Mouse (Mus musculus): ENCODE measurements at regions not wholly inside any gene's neighbourhood (a gene's known extent, or its start where the extent isn't known, plus 50 kb on each side); places are given as distances from the start of the nearest gene placed in this dataset.

DNA sequence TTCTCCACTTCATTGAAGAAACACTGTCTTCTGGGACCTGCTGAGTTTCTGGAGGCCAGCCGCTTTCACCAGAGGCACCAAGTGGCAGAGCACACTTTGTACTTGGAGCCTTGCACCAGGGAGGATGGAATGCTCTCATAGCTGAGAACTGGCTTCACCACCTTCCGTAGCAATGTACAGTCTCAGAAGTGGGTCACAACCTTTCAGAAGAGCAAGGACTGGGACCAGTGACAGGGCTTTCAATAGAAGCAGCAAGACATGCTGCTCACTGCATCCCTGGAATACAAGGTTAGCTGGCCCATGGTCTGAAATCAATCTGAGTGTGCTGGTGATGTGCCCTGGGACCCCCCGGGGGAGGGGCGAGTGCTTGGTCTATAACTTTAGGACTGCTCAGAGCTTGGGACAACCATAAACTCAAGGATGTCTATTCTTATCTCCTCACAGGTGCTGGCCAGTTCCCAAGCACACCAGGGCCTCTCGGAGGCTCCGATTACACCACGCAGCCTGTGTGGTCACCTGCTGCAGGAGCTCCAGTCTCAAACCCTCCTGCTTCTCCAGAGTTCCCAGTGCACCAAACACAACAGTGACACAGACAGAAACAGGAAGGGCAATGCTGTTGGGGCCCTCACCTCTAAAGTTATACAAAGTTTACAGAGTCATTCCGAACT lies 114.4 kb upstream of the Tmem45b start:
- no peak for DNase-seq

GRCm38 (mm10) chr9:31577066-31577465 lies 112.8 kb upstream of the Tmem45b start:
- no peak for DNase-seq

DNA sequence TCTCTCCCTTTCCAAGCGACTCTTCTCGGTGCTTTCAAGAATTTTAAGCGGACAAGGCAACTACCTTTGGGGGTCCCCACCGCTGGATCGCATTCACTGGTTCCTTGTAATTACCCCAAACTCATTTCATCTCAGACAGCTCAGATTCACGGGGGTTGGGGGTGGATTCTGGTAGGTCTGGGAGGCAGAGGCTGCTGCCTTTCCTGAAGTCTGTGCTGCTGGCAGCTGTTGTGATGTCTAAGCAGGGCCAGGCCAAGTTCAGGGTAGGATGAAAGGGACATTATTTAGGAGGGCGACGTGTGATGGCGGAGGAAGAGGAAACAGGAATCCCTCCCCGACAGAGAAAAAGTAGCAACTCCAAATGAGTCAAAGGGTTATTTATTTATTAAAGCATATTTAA lies 102.8 kb upstream of the Tmem45b start:
- no peak for DNase-seq

DNA sequence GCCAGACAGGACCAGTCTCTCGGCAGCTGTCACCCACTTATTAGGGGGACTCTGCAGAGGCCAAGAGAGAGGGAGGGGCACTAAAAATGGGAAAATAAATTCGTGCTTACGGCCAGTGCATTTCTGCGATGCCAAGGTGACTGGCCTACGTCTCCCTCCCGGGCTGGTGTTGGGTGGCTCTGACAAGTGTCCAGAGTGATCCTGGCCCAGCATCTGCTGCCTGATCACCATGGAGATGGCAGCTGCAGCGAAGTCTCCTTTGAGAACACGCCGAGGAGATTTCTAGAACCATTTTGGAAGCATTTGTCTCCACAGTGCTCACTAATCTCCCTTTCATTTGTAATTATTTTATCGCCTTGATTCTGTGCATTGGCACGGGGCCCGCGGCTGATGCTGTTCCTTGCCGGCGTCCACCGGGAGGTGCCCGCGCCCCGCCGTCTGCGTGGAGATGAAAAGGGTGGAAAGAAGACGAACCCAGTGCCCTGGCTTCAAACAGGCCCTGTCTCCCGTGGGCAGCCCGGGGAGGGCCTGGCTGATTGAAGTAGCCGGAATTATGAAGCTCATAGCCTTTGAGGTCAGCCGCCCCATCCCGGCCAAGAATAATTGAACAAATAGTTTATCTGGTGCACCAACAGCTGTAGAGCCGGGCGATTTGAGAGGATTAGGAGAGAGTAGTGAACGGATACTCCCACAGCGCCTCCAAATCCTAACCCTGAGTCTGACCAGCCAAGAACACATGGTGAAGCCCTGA lies 102.2 kb upstream of the Tmem45b start:
- peak; percentile 13 for DNase-seq

- no peak for DNase-seq
Observed at GRCm38 (mm10) chr9:31564996-31565773, 100.9 kb upstream of the Tmem45b start.

DNA sequence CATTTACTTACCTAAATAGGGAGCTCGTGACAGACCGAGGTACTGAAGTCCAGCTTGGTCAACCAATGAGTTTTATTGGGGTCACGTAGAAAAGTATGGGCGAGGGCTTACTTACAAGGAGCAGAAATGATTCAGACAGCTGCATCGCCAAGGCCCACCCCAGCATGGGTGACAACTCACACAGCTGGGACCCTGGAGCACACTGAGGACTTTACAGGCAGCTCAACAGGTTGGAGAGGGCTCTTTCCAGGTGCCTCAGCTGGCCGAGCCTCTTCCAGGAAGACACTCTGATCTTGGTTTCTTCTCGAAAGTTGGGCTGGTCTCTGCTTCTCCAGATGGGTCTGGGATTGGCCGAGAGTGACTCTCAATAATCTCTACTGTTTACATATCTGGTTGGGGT lies 99.3 kb upstream of the Tmem45b start:
- DNase-seq: no peak

DNA sequence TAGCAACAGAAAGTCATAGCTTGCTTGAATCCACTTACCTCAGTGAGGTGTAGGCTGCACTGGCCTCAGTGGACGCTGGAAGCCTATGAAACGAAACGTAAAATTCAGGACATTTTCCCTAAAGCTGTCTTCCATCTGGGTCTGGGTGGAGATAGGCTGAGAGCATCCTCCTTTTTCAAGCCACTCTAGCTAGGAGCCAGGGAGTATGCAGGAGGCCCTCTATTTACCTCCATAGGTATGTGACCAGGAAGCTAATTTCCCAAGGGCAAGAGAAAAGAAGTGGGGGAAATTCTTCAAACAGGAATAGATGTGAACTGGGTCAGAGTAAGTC lies 95.9 kb upstream of the Tmem45b start:
- no peak for DNase-seq

DNA sequence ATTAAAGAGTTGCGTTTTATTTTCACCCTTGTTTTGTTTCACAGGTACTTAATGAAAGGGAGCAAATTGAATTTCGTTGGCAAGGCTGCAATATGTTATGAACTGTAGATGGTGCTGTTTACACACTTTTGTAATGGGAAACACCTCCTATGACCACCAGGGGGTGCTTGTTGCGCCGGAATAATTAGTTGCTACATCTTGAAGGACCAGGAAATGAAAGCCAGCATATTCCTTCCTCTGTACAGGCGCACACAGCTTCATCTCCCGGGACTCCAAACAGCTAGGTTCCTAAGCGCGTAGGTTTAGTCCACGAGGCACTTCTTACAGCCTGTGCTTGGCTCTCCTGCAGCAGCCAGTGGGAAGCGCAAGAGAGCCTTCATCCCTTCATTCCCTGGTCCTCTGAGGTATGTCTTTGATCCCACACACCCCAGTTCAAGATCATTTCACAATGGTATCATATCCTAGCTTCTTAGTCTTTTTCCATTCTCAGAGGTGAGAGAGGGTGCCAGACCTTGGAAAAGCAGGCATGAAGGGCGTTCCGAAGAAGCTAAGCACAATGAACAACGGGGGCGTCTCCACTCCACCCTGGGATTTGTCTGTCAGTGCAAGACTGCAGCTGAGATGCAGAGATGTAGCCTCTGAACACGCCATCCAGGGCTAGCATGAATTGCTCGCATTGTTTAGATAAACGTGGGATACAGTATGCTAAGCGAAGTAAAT lies 95.4 kb upstream of the Tmem45b start:
- DNase-seq: peak; percentile 52

DNA sequence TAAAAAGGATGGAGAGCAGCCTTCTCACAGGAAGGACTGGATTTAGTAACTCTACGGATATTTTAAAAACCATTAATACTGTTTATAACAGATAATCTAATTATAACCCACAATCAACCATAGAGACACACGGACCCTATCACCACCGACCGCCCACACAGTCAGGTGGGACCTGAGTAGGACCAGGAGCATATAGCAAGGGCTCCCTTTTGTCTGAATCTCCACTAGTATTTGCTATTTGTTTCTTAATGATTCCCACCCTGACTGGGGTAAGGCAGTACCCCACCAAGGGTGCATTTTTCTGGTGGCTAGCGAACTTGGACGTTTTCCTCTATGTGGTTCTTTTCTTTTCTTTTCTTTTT lies 79.4 kb upstream of the Tmem45b start:
- no peak for DNase-seq

GRCm38 (mm10) chr9:31542909-31543690 lies 78.8 kb upstream of the Tmem45b start:
- peak; percentile 85 for DNase-seq

- no peak for DNase-seq
Observed at GRCm38 (mm10) chr9:31541615-31542191, 77.4 kb upstream of the Tmem45b start.

- peak; percentile 18 for DNase-seq
Observed at GRCm38 (mm10) chr9:31538458-31539210, 74.4 kb upstream of the Tmem45b start.

DNA sequence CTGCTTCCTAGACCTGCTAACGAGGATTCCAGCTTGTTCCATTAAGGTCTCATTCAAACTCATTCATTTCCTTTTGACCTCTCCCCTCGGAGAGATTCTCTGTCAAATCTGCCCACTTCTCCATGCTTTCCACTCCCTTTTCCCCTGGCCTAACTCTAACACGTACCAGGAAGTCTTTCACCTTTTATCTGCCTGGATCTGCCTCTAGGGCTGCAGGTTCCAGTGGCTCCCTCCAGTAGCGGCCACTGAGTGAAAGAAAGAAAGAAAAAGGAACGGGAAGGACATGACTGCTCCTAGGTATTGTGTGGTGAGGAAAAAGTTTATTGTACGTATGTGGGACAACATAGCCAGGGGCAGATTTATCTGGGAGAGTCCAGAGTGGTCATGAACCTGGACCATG lies 64.8 kb upstream of the Tmem45b start:
- no peak for DNase-seq

DNA sequence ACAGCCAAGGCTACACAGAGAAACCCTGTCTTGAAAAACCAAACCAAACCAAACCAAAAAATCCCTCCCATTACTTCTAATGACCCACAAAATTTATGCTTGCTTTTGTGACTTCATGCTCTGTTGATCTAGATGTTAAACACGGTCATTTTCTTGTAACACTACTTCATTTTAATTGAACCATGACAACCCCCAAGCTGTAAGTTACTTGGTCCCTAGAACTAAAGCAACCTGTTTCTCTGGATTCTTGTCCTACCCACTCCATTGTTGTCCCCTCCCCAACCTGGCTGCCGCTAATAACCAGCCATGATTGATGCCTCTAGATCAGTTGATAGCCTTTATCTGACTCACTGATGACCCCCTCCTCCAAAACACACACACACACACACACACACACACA lies 63.0 kb upstream of the Tmem45b start:
- DNase-seq: no peak

Data from liver (tissue).